Mouse (Mus musculus) MEL (cell line): ENCODE results near the gene Adarb1. TPM values are rescaled to one million over a fixed set of nuclear protein-coding genes. Genes with fewer than 3 reads are reported as not detected.

Experiments
- DNase-seq: peaks from one replicate; pipeline ENCODE4 v3.0.0; 2011; ENCODE audit warnings: low read depth, low spot score
- H3K27ac ChIP-seq: 2 replicates; pipeline ENCODE4 v1.5.1; 2012; ENCODE audit warnings: low read depth, mild to moderate bottlenecking, control low read depth, low read length, moderate library complexity; ENCODE audit not compliant: control insufficient read depth
- H3K27me3 ChIP-seq, 2 experiments: fragments of 150-350 bp in 1 of 2; sonication (generic) in 1 of 2; 2 replicates each; pipeline ENCODE4 v1.6.1; 2012; ENCODE audit warnings: low read length in 2 of 2, mild to moderate bottlenecking in 2 of 2, improper control_type of control experiment in 1 of 2, moderate library complexity in 1 of 2; ENCODE audit not compliant: insufficient read depth in 2 of 2, control insufficient read depth in 1 of 2
- H3K36me3 ChIP-seq, 2 experiments: 2 replicates each; pipeline ENCODE4 v1.6.1; 2012 to 2014; ENCODE audit warnings: low read length in 2 of 2, improper control_type of control experiment in 1 of 2, inconsistent platforms in 1 of 2, mild to moderate bottlenecking in 1 of 2; ENCODE audit not compliant: insufficient read depth in 2 of 2, control insufficient read depth in 1 of 2
- H3K4me1 ChIP-seq, 2 experiments: fragments of 150-350 bp in 1 of 2; sonication (generic) in 1 of 2; 2 replicates each; pipeline ENCODE4 v1.6.1; 2012; ENCODE audit warnings: low read length in 2 of 2, improper control_type of control experiment in 1 of 2, mild to moderate bottlenecking in 1 of 2; ENCODE audit not compliant: insufficient read depth in 2 of 2, control insufficient read depth in 1 of 2
- H3K4me3 ChIP-seq, 2 experiments: fragments of 150-350 bp in 1 of 2; sonication (generic) in 1 of 2; 2 replicates each; pipeline ENCODE4 v1.5.1; 2012; ENCODE audit warnings: low read depth in 2 of 2, low read length in 2 of 2, mild to moderate bottlenecking in 2 of 2, moderate library complexity in 2 of 2, control low read depth in 1 of 2, improper control_type of control experiment in 1 of 2; ENCODE audit not compliant: control insufficient read depth in 1 of 2, insufficient read depth in 1 of 2
- H3K79me2 ChIP-seq: 2 replicates; pipeline ENCODE4 v1.6.1; 2012; ENCODE audit warnings: mild to moderate bottlenecking, low read length, moderate library complexity; ENCODE audit not compliant: control insufficient read depth, poor library complexity, insufficient read depth
- H3K9ac ChIP-seq: 2 replicates; pipeline ENCODE4 v1.6.1; 2012; ENCODE audit warnings: low read depth, mild to moderate bottlenecking, control low read depth, low read length, moderate library complexity; ENCODE audit not compliant: control insufficient read depth, poor library complexity, severe bottlenecking
- H3K9me3 ChIP-seq: fragments of 150-350 bp; sonication (generic); replicated peaks from 2 replicates; pipeline ENCODE4 v1.6.1; 2012; ENCODE audit warnings: mild to moderate bottlenecking, low read length, improper control_type of control experiment, moderate library complexity; ENCODE audit not compliant: insufficient read depth
- CHD1 ChIP-seq: IDR thresholded peaks from 2 replicates; pipeline ENCODE4 v1.6.1; 2012; ENCODE audit warnings: low read depth, mild to moderate bottlenecking, inconsistent platforms, low read length, improper control_type of control experiment
- CHD2 ChIP-seq: IDR thresholded peaks from 2 replicates; pipeline ENCODE4 v1.6.1; 2011; ENCODE audit warnings: low read length, improper control_type of control experiment
- E2F4 ChIP-seq: IDR thresholded peaks from 2 replicates; pipeline ENCODE4 v1.6.1; 2011; ENCODE audit warnings: low read depth, low read length, improper control_type of control experiment, borderline replicate concordance
- ELF1 ChIP-seq: IDR thresholded peaks from 2 replicates; pipeline ENCODE4 v1.6.1; 2014; ENCODE audit warnings: low read depth, mild to moderate bottlenecking, inconsistent platforms, low read length, improper control_type of control experiment, moderate library complexity
- ETS1 ChIP-seq: IDR thresholded peaks from 2 replicates; pipeline ENCODE4 v1.6.1; 2012; ENCODE audit warnings: low read depth, mild to moderate bottlenecking, inconsistent platforms, low read length, improper control_type of control experiment, moderate library complexity
- GABPA ChIP-seq: IDR thresholded peaks from 2 replicates; pipeline ENCODE4 v1.6.1; 2012; ENCODE audit warnings: low read depth, mild to moderate bottlenecking, inconsistent platforms, low read length, improper control_type of control experiment, moderate library complexity
- GATA1 ChIP-seq: IDR thresholded peaks from 2 replicates; pipeline ENCODE4 v1.6.1; 2011; ENCODE audit warnings: low read depth, low read length, improper control_type of control experiment
- JUND ChIP-seq: IDR thresholded peaks from 2 replicates; pipeline ENCODE4 v1.6.1; 2011; ENCODE audit warnings: low read depth, mild to moderate bottlenecking, improper control_type of control experiment, low read length
- MAFK ChIP-seq: IDR thresholded peaks from 2 replicates; pipeline ENCODE4 v1.6.1; 2011; ENCODE audit warnings: low read depth, mild to moderate bottlenecking, low read length, improper control_type of control experiment, borderline replicate concordance
- MXI1 ChIP-seq: IDR thresholded peaks from 2 replicates; pipeline ENCODE4 v1.6.1; 2011; ENCODE audit warnings: mild to moderate bottlenecking, low read depth, low read length, improper control_type of control experiment
- POLR2A ChIP-seq, 2 experiments: IDR thresholded peaks; 2 replicates each; pipeline ENCODE4 v1.6.1; 2011 to 2012; ENCODE audit warnings: low read length in 2 of 2, mild to moderate bottlenecking in 2 of 2, control low read depth in 1 of 2, improper control_type of control experiment in 1 of 2, low read depth in 1 of 2, moderate library complexity in 1 of 2; ENCODE audit not compliant: control insufficient read depth in 1 of 2, insufficient read depth in 1 of 2, poor library complexity in 1 of 2
- POLR2AphosphoS2 ChIP-seq: IDR thresholded peaks from 2 replicates; pipeline ENCODE4 v1.6.1; 2011; ENCODE audit warnings: low read length, improper control_type of control experiment
- RAD21 ChIP-seq: IDR thresholded peaks from 2 replicates; pipeline ENCODE4 v1.6.1; 2011; ENCODE audit warnings: mild to moderate bottlenecking, low read depth, low read length, improper control_type of control experiment
- RCOR1 ChIP-seq: IDR thresholded peaks from 2 replicates; pipeline ENCODE4 v1.6.1; 2012; ENCODE audit warnings: low read depth, mild to moderate bottlenecking, inconsistent platforms, low read length, improper control_type of control experiment
- SIN3A ChIP-seq: IDR thresholded peaks from 2 replicates; pipeline ENCODE4 v1.6.1; 2012; ENCODE audit warnings: low read length, improper control_type of control experiment, inconsistent platforms
- SMC3 ChIP-seq: IDR thresholded peaks from 2 replicates; pipeline ENCODE4 v1.6.1; 2011; ENCODE audit warnings: low read depth, low read length, improper control_type of control experiment
- TAL1 ChIP-seq: IDR thresholded peaks from 2 replicates; pipeline ENCODE4 v1.6.1; 2012; ENCODE audit warnings: mild to moderate bottlenecking, inconsistent platforms, low read length, moderate library complexity, mixed read lengths
- TBP ChIP-seq: IDR thresholded peaks from 2 replicates; pipeline ENCODE4 v1.8.0; 2011; ENCODE audit warnings: low read depth, low read length, improper control_type of control experiment
- USF1 ChIP-seq: IDR thresholded peaks from 2 replicates; pipeline ENCODE4 v1.6.1; 2014; ENCODE audit warnings: low read depth, mild to moderate bottlenecking, inconsistent platforms, low read length, improper control_type of control experiment, moderate library complexity
- ZC3H11A ChIP-seq: IDR thresholded peaks from 2 replicates; pipeline ENCODE4 v1.6.1; 2012; ENCODE audit warnings: low read depth, mild to moderate bottlenecking, inconsistent platforms, low read length, improper control_type of control experiment
- ZKSCAN1 ChIP-seq: IDR thresholded peaks from 2 replicates; pipeline ENCODE4 v1.6.1; 2012; ENCODE audit warnings: low read depth, mild to moderate bottlenecking, inconsistent platforms, low read length, improper control_type of control experiment, moderate library complexity
- polyA plus RNA-seq, 2 experiments: library from polyadenylated mRNA; stranded (reverse) in 1 of 2; unstranded in 1 of 2; fragments of >175 nt in 1 of 2; fragments of >200 nt in 1 of 2; gene quantifications; 2 replicates each; pipeline versions ENCODE4 v1.2.1 to v1.2.4; 2012; ENCODE audit warnings: low replicate concordance in 2 of 2, low read depth in 1 of 2; ENCODE audit not compliant: insufficient read length in 2 of 2, insufficient read depth in 1 of 2, missing spikeins in 1 of 2
- total RNA-seq: library from RNA; depleted of rRNA; stranded (reverse); fragments of 300-350 nt; gene quantifications from 2 replicates; pipeline ENCODE4 v1.2.3, GENCODE M21; 2012

The Adarb1 gene
- total and polyA plus RNA-seq, 3 experiments, result 2.4 to 3.8 TPM; not detected in 1

- TF ChIP-seq CHD2, result no peak
- no peak for TF ChIP-seq RAD21
- TF ChIP-seq MXI1, result no peak
- no peak for TF ChIP-seq TAL1
- no peak for TF ChIP-seq JUND
- no peak for TF ChIP-seq ZC3H11A
- TF ChIP-seq, all 39 proteins: peak for 0
- Histone ChIP-seq H3K9me3 (no peaks in the 10 kb centered on the region), H3K36me3 (no peaks in the 10 kb centered on the region), H3K4me3 (no peak overlapping the region), H3K79me2 (no peaks in the 10 kb centered on the region), H3K27me3 (peaks cover 17 to 30% of the 10 kb centered on the region in 2 experiments), H3K27ac (no peak overlapping the region), H3K4me1 (no peaks in the 10 kb centered on the region), H3K9ac (no peak overlapping the region)
- DNase-seq, result no peak
These were observed 39.6 kb upstream of the Adarb1 start for GRCm38 (mm10) chr10:77457701-77458100.

DNA sequence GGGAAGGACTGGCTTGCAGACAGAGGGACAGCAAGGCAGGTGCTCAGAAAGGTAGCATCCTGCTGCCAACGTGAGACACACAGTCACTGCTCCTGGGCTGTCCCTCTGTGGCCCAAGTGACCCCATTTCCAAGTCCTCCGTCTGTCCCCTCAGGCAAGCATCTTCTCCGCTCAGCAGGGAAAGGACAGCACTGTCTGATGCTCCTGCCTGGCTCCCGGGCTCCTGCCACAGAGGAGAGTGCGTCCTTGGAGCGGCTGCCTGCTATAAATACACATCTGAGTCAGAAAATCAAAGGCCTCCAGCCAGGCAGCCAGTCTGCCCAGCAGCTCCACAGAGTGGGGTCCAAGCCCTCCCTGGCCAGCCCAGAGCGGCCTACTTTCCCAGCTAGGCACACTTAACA lies 38.4 kb upstream of the Adarb1 start:
- no peaks in the 10 kb centered on the region for H3K9me3 ChIP-seq
- H3K79me2 ChIP-seq, result no peaks in the 10 kb centered on the region
- no peak overlapping the region for H3K9ac ChIP-seq
- no peak for TF ChIP-seq GATA1
- TF ChIP-seq ELF1, result no peak
- TF ChIP-seq POLR2AphosphoS2, result no peak
- no peak for TF ChIP-seq ZKSCAN1
- TF ChIP-seq E2F4, result no peak
- TF ChIP-seq SMC3, result no peak
- no peak for TF ChIP-seq POLR2A (IDR thresholded peaks at IDR 0.05; ENCODE audit: control insufficient read depth in 1 of 2, insufficient read depth in 1 of 2, low read depth in 1 of 2, low read length in 2 of 2, poor library complexity in 1 of 2)
- TF ChIP-seq ZC3H11A, result no peak
- no peak for TF ChIP-seq RAD21
- no peak for TF ChIP-seq TBP
- TF ChIP-seq CHD2, result no peak
- no peak for TF ChIP-seq SIN3A
- TF ChIP-seq CHD1, result no peak
- no peak overlapping the region for H3K27ac ChIP-seq
- no peak overlapping the region for H3K4me3 ChIP-seq
- no peak for DNase-seq
- H3K36me3 ChIP-seq, result no peaks in the 10 kb centered on the region
- H3K4me1 ChIP-seq, result no peaks in the 10 kb centered on the region
- peaks cover 20 to 32% of the 10 kb centered on the region in 2 experiments for H3K27me3 ChIP-seq

DNA sequence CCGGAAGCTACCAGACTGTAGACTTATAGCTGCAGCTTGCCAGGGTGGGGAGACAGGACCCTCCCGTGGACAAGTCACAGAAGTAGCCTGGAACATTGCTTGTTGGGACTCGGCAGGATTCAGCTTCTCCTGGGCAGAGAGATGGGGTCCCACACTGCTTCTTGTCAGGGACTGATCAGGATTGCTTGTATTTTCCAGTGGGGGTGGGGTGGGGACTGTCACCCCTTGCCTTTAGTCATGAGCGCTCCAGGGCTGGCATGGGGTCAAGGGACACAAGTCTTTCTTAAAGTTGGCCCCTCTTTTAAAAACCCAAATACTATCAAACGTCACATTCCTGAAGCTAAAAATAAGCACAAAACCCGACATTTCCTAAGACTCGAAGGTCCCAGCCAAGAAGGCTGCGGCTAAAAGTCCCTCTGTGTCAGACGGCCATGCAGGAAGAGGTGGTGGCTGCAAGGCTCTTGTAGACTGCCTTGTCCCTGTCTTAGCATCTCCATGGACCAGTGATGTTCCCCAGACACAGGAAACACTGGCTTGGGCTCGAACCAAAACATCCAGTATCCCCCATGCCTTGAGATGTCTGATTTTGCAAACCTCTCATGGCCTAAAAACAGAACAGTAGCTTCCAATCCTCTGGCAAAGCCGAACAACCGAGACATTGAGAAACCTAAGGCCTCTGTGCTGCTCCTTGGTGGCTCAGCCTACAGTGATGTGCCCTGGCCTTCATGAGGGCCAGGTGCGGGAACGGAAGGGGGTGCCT lies 37.4 kb upstream of the Adarb1 start:
- no peaks in the 10 kb centered on the region for H3K9me3 ChIP-seq
- DNase-seq, result no peak
- H3K9ac ChIP-seq, result no peak overlapping the region
- H3K79me2 ChIP-seq, result no peaks in the 10 kb centered on the region
- H3K4me1 ChIP-seq, result no peaks in the 10 kb centered on the region
- H3K27ac ChIP-seq, result no peak overlapping the region
- TF ChIP-seq ZC3H11A (no peak), GABPA (no peak), ETS1 (no peak), RAD21 (no peak), MAFK (no peak), USF1 (no peak), SMC3 (no peak), RCOR1 (no peak), POLR2AphosphoS2 (no peak), CHD2 (no peak)
- TF ChIP-seq, all 39 proteins: peak for 0
- no peaks in the 10 kb centered on the region for H3K36me3 ChIP-seq
- peaks cover 25 to 30% of the 10 kb centered on the region in 2 experiments for H3K27me3 ChIP-seq
- H3K4me3 ChIP-seq, result no peak overlapping the region
